8 mouse cellular contexts compared by ENCODE assay signal in the genomic region with DNA sequence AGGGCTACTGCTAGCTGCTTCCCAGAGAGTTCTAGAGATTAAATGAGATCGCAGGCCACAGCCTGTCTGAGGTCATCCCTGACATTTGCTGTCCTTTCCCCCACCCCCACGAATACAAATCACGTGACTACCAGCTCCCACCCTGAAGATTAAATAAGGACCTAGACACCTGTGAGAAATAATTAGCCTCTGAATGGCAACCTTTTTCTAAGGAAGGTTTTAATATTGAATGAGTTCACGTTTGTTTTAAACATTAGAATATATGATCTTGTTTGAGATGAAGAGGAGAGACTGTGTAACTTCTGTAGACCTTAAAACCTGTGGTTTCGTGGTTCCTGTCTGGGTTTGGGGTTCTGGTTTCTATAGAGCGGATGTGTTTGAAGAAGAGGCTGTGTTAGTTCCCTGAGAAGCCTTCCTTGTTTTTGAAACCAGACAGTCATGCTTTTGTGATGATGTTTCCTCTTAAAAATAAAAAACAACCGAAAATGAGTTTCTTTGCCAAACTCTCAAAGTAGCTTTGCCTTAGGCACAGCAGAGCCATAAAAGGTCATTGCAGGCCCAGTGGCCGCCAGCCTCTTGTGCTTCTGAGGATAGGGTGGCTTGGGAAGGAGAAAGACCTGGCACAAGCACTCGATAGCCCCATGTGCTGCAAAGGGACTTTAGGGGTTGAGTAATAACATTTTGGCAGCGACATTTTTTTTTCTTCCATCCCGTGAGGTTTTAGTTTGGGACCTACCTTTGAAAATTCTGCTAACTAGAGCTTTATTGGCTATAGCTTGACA.
DNase-seq lines count a peak whose midpoint lies in the region; ATAC-seq and TF ChIP-seq lines count a peak whose summit lies in the region.
"Had no signal": no experiment of that assay in that cellular context is flagged by ENCODE, and none has a peak within 500 bp of the region (broad histone marks: within the 10 kb centered on the region; RNA-seq: fewer than 3 reads in every experiment).

No protein-coding gene starts in this region.

- no peaks in the 10 kb centered on the region for H3K36me3 ChIP-seq in forebrain, embryonic 16.5 days (ENCODE audit: control insufficient read depth, insufficient read depth)

- H3K27me3 ChIP-seq in Patski, result no peaks in the 10 kb centered on the region
- no peaks in the 10 kb centered on the region for H3K27me3 ChIP-seq in forebrain, embryonic 16.5 days (replicated peaks; ENCODE audit: control insufficient read depth, insufficient read depth, low read length)

- CTCF ChIA-PET in Patski (lab: Charles Lee), result interaction anchor here (1.3 to 1.4 kb wide), 3 partner anchors 38 to 150 kb away, joined by 3 to 5 read pairs (median 3); no protein-coding TSS in a partner anchor

- H3K4me3 ChIP-seq in forebrain, embryonic 16.5 days (replicated peaks; ENCODE audit: low read length), result no peak overlapping the region

- H3K27ac ChIP-seq in forebrain, embryonic 16.5 days (ENCODE audit: low read length), result peak overlapping the region; percentile 93
- H3K27ac ChIP-seq: kidney, postnatal 0 days had no signal

- H3K4me1 ChIP-seq in forebrain, embryonic 16.5 days (replicated peaks; ENCODE audit: control insufficient read depth, insufficient read depth, low read length), result peaks cover 63% of the 10 kb centered on the region

- intact Hi-C loops in left cerebral cortex, postnatal 10 days (cut with DNase I), result no loop called here

- 72% methylated on average over 11 of the region's 11 CpGs for WGBS in forebrain, embryonic 16.5 days

- 0 out of 2 replicates have a peak overlapping the region, but pooled peaks have one; percentile 17 for H3K9ac ChIP-seq in forebrain, embryonic 16.5 days (replicated peaks; ENCODE audit: low read depth, low read length)

- no peak for TF ChIP-seq CTCF in Patski (IDR thresholded peaks at IDR 0.05)

- POLR2A ChIA-PET in Patski (lab: Charles Lee), result no interaction called here

- peak; percentile 64 for DNase-seq in layer of hippocampus, adult 9-11 months
- DNase-seq in layer of hippocampus, adult 18-20 months (ENCODE audit: low spot score in 2 of 2), result no peak
- peak; percentile 64 for DNase-seq in Patski (ENCODE audit: low read depth, low spot score)
- DNase-seq in skeletal muscle tissue, adult 2 months (ENCODE audit: low read depth, low spot score), result peak; percentile 68
- DNase-seq in left cerebral cortex, postnatal 10 days (ENCODE audit: extremely low spot score in 1 of 2, low spot score in 2 of 2), result no peak
- DNase-seq in right cerebral cortex, postnatal 14 days, result no peak

- no peak for ATAC-seq in Patski
- ATAC-seq in forebrain, embryonic 16.5 days, result no peak

- H3K4me2 ChIP-seq in forebrain, embryonic 16.5 days (ENCODE audit: low read length), result peak overlapping the region; percentile 19; the same call in 1 of the 2 replicates

- no peaks in the 10 kb centered on the region for H3K9me3 ChIP-seq in forebrain, embryonic 16.5 days (ENCODE audit: control insufficient read depth, low read length)

- in situ Hi-C loops in Patski (cut with MboI; ENCODE audit: low pct_unique_long_range_greater_than_20kb), result no loop called here

Comparison
In these comparisons a context has a peak if more than half of its experiments do, and no peak if none do; other contexts are left out.
1. DNase-seq: peak in layer of hippocampus, adult 9-11 months (single experiment), Patski (single experiment) and skeletal muscle tissue, adult 2 months (single experiment); none in layer of hippocampus, adult 18-20 months (0 of 2), left cerebral cortex, postnatal 10 days (0 of 2) and right cerebral cortex, postnatal 14 days (single experiment).